Mouse (Mus musculus) thymus, adult 18-20 months (tissue): ENCODE measurements around the gene Ifna7.
A peak's percentile ranks its signal among the peaks of the same experiment; 100 is the strongest.
"Not testable (repeated sequence)": the region's sequence is repeated elsewhere in the genome, so short reads cannot be mapped to it uniquely, and the experiment has no call there.

ENCODE experiments used
- DNase-seq, 2 experiments: peaks; one replicate each; pipeline ENCODE4 v3.0.0; 2022; ENCODE audit warnings: mixed read lengths in 2 of 2

The Ifna7 gene

DNA sequence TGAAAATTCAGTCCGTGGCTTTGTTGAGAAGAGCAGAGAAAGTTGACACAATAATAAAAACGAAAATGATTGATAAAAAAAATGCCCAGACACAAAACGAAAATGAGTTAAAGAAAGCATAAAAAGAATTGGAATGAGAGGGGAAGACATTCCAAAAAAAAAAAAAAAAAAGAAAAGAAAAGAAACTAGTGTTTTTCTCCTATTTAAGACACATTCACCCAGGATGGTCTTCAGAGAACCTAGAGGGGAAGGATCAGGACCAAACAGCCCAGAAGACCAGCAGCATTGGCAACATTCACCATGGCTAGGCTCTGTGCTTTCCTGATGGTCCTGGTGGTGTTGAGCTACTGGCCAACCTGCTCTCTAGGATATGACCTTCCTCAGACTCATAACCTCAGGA is at the start of gene Ifna7:
Gene Ifna7 (plus strand): TSS at position 301 of the 400 bp plus-strand sequence.
- DNase-seq: no peak

GRCm38 (mm10) chr4:88773534-88773933 is 42.5 kb upstream of the Ifna7 start, which contains the start of gene Gm13290:
TSS of gene Gm13290 (plus strand) at chr4:88773834.
- DNase-seq: not testable (repeated sequence)

GRCm38 (mm10) chr4:88776622-88777021 is 39.4 kb upstream of the Ifna7 start, which contains the start of gene Gm13289:
TSS of gene Gm13289 (plus strand) at chr4:88776922.
- not testable (repeated sequence) for DNase-seq

GRCm38 (mm10) chr4:88779550-88779949 is 36.5 kb upstream of the Ifna7 start, which contains the start of gene Gm13272:
TSS of gene Gm13272 (plus strand) at chr4:88779850.
- DNase-seq: not testable (repeated sequence)

GRCm38 (mm10) chr4:88780320-88780719 is 35.7 kb upstream of the Ifna7 start:
- peak in 1 of 2 experiments; percentile 15 for DNase-seq

GRCm38 (mm10) chr4:88781831-88782230 is 34.2 kb upstream of the Ifna7 start, which contains the start of gene Ifnz:
TSS of gene Ifnz (plus strand) at chr4:88782131.
- DNase-seq: not testable (repeated sequence)

- not testable (repeated sequence) for DNase-seq
These were observed 33.7 kb upstream of the Ifna7 start for GRCm38 (mm10) chr4:88782335-88782734.

DNA sequence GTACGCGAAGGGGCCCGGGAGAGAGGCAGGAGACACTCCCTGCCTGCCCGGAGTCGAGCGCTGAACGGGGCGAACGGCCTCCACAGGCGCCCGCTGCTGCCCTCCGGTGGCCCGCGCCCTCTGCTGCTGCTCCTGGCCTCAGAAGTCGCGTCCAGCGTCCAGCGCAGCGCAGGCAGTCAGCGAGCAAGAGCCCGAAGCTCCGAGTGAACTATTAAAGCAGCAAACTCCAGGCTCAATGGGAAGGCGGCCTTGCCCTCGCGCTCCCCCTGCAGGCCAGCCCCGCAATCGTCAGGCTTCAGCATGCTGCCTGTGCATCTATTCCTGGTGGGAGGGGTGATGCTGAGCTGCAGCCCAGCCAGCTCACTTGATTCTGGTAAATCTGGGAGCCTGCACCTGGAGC is 30.6 kb upstream of the Ifna7 start, which contains the start of gene Gm13276:
Gene Gm13276 (plus strand): TSS at position 301 of the 400 bp plus-strand sequence.
- not testable (repeated sequence) for DNase-seq

DNA sequence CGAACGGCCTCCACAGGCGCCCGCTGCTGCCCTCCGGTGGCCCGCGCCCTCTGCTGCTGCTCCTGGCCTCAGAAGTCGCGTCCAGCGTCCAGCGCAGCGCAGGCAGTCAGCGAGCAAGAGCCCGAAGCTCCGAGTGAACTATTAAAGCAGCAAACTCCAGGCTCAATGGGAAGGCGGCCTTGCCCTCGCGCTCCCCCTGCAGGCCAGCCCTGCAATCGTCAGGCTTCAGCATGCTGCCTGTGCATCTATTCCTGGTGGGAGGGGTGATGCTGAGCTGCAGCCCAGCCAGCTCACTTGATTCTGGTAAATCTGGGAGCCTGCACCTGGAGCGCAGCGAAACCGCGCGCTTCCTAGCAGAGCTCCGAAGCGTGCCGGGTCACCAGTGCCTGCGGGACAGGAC is 27.6 kb upstream of the Ifna7 start, which contains the start of gene Gm13277:
Gene Gm13277 (plus strand): TSS at position 231 of the 400 bp plus-strand sequence.
- peak; percentile 44 to 53 for DNase-seq

DNA sequence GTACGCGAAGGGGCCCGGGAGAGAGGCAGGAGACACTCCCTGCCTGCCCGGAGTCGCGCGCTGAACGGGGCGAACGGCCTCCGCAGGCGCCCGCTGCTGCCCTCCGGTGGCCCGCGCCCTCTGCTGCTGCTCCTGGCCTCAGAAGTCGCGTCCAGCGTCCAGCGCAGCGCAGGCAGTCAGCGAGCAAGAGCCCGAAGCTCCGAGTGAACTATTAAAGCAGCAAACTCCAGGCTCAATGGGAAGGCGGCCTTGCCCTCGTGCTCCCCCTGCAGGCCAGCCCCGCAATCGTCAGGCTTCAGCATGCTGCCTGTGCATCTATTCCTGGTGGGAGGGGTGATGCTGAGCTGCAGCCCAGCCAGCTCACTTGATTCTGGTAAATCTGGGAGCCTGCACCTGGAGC is 24.8 kb upstream of the Ifna7 start, which contains the start of gene Gm13278:
Gene Gm13278 (plus strand): TSS at position 301 of the 400 bp plus-strand sequence.
- DNase-seq: not testable (repeated sequence)

DNA sequence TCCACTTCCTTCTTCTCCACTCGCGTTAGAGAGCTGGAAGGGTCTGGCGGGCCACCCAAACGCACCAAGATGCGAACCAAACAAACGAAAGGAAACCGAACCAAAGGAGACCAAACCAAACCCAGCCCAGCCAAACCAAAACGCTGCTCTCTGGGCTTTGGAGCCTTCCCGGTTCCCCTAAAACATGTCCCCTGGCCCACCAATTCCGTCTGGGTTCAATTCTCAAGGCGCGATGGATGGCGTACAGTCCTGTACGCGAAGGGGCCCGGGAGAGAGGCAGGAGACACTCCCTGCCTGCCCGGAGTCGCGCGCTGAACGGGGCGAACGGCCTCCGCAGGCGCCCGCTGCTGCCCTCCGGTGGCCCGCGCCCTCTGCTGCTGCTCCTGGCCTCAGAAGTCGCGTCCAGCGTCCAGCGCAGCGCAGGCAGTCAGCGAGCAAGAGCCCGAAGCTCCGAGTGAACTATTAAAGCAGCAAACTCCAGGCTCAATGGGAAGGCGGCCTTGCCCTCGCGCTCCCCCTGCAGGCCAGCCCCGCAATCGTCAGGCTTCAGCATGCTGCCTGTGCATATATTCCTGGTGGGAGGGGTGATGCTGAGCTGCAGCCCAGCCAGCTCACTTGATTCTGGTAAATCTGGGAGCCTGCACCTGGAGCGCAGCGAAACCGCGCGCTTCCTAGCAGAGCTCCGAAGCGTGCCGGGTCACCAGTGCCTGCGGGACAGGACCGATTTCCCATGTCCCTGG is 21.9 kb upstream of the Ifna7 start, which contains the start of gene Gm13275:
Gene Gm13275 (plus strand): TSS at position 552 of the 740 bp plus-strand sequence.
- peak; percentile 70 to 78 for DNase-seq

DNA sequence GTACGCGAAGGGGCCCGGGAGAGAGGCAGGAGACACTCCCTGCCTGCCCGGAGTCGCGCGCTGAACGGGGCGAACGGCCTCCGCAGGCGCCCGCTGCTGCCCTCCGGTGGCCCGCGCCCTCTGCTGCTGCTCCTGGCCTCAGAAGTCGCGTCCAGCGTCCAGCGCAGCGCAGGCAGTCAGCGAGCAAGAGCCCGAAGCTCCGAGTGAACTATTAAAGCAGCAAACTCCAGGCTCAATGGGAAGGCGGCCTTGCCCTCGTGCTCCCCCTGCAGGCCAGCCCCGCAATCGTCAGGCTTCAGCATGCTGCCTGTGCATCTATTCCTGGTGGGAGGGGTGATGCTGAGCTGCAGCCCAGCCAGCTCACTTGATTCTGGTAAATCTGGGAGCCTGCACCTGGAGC is 18.9 kb upstream of the Ifna7 start, which contains the start of gene Gm13279:
Gene Gm13279 (plus strand): TSS at position 301 of the 400 bp plus-strand sequence.
- not testable (repeated sequence) for DNase-seq

DNA sequence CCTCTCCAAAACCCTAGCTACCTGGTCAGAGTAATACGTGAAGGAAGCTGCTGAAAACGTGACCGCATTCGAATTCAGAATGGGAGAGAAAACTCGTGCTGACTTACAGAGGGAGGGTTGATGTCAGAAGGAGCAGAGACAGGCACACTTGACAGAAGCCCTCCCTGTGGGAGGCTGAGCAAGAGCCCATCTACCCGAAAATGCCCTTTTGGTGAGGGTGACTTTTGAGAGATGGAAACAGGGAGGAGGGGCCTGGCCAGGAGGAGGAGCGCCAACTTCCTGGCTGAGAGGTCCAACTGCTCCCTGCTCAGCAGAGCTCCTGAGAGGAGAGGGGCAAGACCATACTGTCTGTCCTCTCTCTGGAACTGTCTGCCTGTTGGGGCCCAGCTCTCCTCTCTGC is 16.7 kb upstream of the Ifna7 start, which contains the start of gene Gm13285:
Gene Gm13285 (plus strand): TSS at position 301 of the 400 bp plus-strand sequence.
- DNase-seq: not testable (repeated sequence)

DNA sequence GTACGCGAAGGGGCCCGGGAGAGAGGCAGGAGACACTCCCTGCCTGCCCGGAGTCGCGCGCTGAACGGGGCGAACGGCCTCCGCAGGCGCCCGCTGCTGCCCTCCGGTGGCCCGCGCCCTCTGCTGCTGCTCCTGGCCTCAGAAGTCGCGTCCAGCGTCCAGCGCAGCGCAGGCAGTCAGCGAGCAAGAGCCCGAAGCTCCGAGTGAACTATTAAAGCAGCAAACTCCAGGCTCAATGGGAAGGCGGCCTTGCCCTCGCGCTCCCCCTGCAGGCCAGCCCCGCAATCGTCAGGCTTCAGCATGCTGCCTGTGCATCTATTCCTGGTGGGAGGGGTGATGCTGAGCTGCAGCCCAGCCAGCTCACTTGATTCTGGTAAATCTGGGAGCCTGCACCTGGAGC is 13.1 kb upstream of the Ifna7 start, which contains the start of gene Gm13287:
Gene Gm13287 (plus strand): TSS at position 301 of the 400 bp plus-strand sequence.
- not testable (repeated sequence) for DNase-seq

DNA sequence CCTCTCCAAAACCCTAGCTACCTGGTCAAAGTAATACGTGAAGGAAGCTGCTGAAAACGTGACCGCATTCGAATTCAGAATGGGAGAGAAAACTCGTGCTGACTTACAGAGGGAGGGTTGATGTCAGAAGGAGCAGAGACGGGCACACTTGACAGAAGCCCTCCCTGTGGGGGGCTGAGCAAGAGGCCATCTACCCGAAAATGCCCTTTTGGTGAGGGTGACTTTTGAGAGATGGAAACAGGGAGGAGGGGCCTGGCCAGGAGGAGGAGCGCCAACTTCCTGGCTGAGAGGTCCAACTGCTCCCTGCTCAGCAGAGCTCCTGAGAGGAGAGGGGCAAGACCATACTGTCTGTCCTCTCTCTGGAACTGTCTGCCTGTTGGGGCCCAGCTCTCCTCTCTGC is 10.8 kb upstream of the Ifna7 start, which contains the start of gene Gm13288:
Gene Gm13288 (plus strand): TSS at position 301 of the 400 bp plus-strand sequence.
- DNase-seq: not testable (repeated sequence)

DNA sequence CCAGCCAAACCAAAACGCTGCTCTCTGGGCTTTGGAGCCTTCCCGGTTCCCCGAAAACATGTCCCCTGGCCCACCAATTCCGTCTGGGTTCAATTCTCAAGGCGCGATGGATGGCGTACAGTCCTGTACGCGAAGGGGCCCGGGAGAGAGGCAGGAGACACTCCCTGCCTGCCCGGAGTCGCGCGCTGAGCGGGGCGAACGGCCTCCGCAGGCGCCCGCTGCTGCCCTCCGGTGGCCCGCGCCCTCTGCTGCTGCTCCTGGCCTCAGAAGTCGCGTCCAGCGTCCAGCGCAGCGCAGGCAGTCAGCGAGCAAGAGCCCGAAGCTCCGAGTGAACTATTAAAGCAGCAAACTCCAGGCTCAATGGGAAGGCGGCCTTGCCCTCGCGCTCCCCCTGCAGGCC is 10.3 kb upstream of the Ifna7 start:
- DNase-seq: not testable (repeated sequence)

DNA sequence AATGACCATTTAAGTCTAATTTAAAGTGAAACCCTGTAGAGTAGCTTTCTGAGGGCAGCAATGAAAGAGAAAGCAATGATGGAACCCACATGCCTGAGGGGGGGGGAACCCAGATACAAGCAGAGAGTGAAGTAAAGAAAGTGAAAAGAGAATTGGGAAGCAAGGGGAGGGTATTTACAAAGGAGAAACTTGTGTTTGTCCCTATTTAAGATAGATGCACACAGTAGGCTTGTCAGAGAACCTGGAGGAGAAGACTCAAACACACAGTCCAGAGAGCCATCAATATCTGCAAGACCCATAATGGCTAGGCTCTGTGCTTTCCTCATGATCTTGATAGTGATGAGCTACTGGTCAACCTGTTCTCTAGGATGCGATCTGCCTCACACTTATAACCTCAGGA is 3.6 kb downstream of the Ifna7 start, which contains the start of gene Ifna11:
Gene Ifna11 (plus strand): TSS at position 301 of the 400 bp plus-strand sequence.
- DNase-seq: no peak

- no peak for DNase-seq
These were observed 7.0 kb downstream of the Ifna7 start for GRCm38 (mm10) chr4:88822995-88823394.

DNA sequence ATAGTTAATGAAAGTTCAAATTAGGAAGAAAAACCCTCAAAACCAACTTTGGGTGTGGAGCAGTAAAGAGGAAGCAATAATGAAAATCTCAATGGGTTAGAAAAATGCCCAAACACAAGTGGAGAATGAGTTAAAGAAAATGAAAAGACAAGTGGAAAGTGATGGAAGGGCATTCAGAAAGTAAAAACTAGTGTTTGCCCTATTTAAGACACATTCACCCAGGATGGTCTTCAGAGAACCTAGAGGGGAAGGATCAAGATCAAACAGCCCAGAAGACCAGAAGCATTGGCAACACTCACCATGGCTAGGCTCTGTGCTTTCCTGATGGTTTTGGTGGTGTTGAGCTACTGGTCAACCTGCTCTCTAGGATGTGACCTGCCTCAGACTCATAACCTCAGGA is 11.1 kb downstream of the Ifna7 start, which contains the start of gene Ifna6:
Gene Ifna6 (plus strand): TSS at position 301 of the 400 bp plus-strand sequence.
- DNase-seq: not testable (repeated sequence)

GRCm38 (mm10) chr4:88830523-88830922 is 14.5 kb downstream of the Ifna7 start:
- DNase-seq: no peak

DNA sequence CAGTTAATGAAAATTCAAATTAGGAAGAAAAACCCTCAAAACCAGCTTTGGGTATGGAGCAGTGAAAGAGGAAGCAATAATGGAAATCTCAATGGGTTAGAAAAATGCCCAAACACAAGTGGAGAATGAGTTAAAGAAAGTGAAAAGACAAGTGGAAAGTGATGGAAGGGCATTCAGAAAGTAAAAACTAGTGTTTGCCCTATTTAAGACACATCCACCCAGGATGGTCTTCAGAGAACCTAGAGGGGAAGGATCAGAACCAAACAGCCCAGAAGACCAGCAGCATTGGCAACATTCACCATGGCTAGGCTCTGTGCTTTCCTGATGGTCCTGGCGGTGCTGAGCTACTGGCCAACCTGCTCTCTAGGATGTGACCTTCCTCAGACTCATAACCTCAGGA is 19.2 kb downstream of the Ifna7 start, which contains the start of gene Ifna5:
Gene Ifna5 (plus strand): TSS at position 301 of the 400 bp plus-strand sequence.
- DNase-seq: not testable (repeated sequence)

DNA sequence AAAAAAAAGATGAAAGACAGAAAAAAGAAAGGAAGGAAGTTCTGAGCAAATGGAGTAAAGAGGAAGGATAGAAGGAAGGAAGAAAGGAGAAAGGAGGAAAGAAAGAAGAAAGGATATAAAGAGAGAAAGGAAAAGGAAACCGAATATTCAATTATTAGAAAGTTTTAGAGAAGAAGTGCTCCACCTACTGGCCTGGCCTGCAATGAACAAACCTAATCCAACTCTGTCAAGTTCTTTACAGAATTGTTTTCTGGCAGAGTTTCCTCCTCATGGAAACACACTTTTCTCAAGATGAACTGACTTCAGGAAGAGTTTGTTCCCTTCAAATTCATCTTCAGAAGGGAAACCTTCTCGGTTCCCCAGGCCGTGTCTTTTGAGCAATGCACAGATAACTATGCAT is 22.8 kb downstream of the Ifna7 start:
- no peak for DNase-seq

- no peak for DNase-seq
These were observed 24.0 kb downstream of the Ifna7 start for GRCm38 (mm10) chr4:88840058-88840457.
